Mouse (Mus musculus) midbrain, postnatal 0 days (tissue): ENCODE data around the gene Fermt3. TPM values are rescaled to one million over a fixed set of nuclear protein-coding genes. Genes with fewer than 3 reads are reported as not detected.
"Not testable (repeated sequence)": the region's sequence is repeated elsewhere in the genome, so short reads cannot be mapped to it uniquely, and the experiment has no call there.

ENCODE experiments used
- ATAC-seq: fragments of 200-750 bp; cut with Nextera tagmentation; 2 replicates; pipeline ENCODE4 v1.8.0; 2017; ENCODE audit warnings: moderate number of reproducible peaks, mild to moderate bottlenecking, moderate TSS enrichment, moderate library complexity; ENCODE audit not compliant: low FRiP score
- DNase-seq: peaks from one replicate; pipeline ENCODE4 v3.0.0-alpha.2; 2015; ENCODE audit warnings: low spot score
- H3K27ac ChIP-seq: fragments of 300-500 bp; sonication (generic); 2 replicates; pipeline ENCODE4 v1.5.1; 2014; ENCODE audit warnings: low read depth, mild to moderate bottlenecking, low read length, mixed read lengths
- H3K27me3 ChIP-seq: fragments of 300-500 bp; sonication (generic); 2 replicates; pipeline ENCODE4 v1.6.1; 2014; ENCODE audit warnings: low read length, control low read depth, mixed read lengths; ENCODE audit not compliant: insufficient read depth
- H3K36me3 ChIP-seq: fragments of 300-500 bp; sonication (generic); 2 replicates; pipeline ENCODE4 v1.6.1; 2014; ENCODE audit warnings: low read length, control low read depth, mixed read lengths; ENCODE audit not compliant: insufficient read depth
- H3K4me1 ChIP-seq: fragments of 300-500 bp; sonication (generic); 2 replicates; pipeline ENCODE4 v1.6.1; 2014; ENCODE audit warnings: mild to moderate bottlenecking, control low read depth, antibody characterized with exemption, low read length, mixed read lengths; ENCODE audit not compliant: insufficient read depth
- H3K4me2 ChIP-seq: fragments of 300-500 bp; sonication (generic); 2 replicates; pipeline ENCODE4 v1.6.1; 2014; ENCODE audit warnings: low read depth, mild to moderate bottlenecking, low read length, mixed read lengths; ENCODE audit not compliant: poor library complexity, severe bottlenecking
- H3K4me3 ChIP-seq: fragments of 300-500 bp; sonication (generic); 2 replicates; pipeline ENCODE4 v1.5.1; 2014; ENCODE audit warnings: low read depth, mild to moderate bottlenecking, low read length, moderate library complexity
- H3K9ac ChIP-seq: fragments of 300-500 bp; sonication (generic); replicated peaks from 2 replicates; pipeline ENCODE4 v1.6.1; 2014; ENCODE audit warnings: mild to moderate bottlenecking, low read length, moderate library complexity, mixed read lengths; ENCODE audit not compliant: poor library complexity, severe bottlenecking
- H3K9me3 ChIP-seq: fragments of 300-500 bp; sonication (generic); 2 replicates; pipeline ENCODE4 v1.6.1; 2016; ENCODE audit warnings: low read length, control low read depth
- CTCF ChIP-seq: IDR thresholded peaks from 2 replicates; pipeline ENCODE4 v1.5.1; 2016; ENCODE audit warnings: antibody characterized with exemption, mild to moderate bottlenecking
- WGBS: fragments of 180-500 bp; shearing (Covaris S2); extraction: QIAGEN DNeasy Blood & Tissue Kit; methylation state at CpG from one replicate; pipeline ENCODE4 v1.1.7; 2014; 5-methylcytosine and 5-hydroxymethylcytosine counted together
- polyA plus RNA-seq: library from polyadenylated mRNA; unstranded; fragments of >200 nt; fragmentation: Nextera tagmentation; extraction: Ambion mirVana; gene quantifications from 2 replicates; pipeline ENCODE4 v1.2.1, GENCODE M21; 2015
- total RNA-seq: library from RNA; depleted of rRNA; stranded (reverse); fragments of >200 nt; gene quantifications from 2 replicates; pipeline ENCODE4 v1.2.3, GENCODE M21; 2014

Fermt3 gene
- total and polyA plus RNA-seq, 2 experiments from 2014 or later: 3.4 to 5.6 TPM

DNA sequence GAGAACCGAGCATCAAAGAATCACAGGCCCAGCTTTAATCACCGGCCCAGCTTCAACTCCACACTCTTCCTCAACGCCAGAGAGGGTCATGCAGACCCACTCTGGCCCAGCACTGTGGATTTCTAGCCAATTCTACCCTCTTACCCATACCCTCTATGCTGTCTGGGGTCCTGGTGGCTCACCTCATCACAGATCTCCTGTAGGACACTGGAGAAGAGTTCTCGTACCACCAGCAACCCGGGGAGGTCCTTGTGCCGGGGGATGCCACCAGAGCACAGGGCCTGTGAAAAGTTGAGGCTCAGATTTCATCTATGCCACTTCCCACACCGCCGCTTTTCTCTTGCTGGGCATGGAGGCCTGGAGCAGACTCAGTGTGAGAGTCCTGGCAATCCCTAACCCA lies 24.8 kb downstream of the Fermt3 start:
- H3K9me3 ChIP-seq: no peaks in the 10 kb centered on the region
- WGBS: 86% methylated on average over 8 of the region's 8 CpGs
- peaks cover 7% of the 10 kb centered on the region for H3K36me3 ChIP-seq
- peaks cover 21% of the 10 kb centered on the region; the same call in 1 of the 2 replicates for H3K4me1 ChIP-seq
- H3K4me3 ChIP-seq: no peak overlapping the region
- H3K9ac ChIP-seq: no peak overlapping the region
- ATAC-seq (no peak), DNase-seq (no peak)
- H3K4me2 ChIP-seq: no peak overlapping the region
- H3K27ac ChIP-seq: no peak overlapping the region
- no peaks in the 10 kb centered on the region for H3K27me3 ChIP-seq
- TF ChIP-seq CTCF: no peak

DNA sequence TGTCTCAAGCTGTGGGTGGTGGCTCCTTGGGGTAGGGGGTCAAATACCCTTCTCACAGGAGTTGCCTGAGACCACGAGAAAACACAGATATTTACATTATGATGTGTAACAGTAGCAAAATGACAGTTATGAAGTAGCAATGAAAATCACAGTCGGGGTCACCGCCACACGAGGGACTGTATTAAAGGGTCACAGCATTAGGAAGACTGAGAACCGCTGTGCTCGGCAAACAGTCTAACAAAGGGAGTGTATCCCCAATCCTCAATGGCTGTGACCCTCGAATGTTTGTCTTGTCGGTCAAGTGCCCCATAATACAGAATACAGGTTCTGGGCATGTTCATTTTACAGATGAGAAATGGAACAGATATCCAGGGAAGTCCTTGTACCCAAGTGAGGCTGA lies 25.3 kb downstream of the Fermt3 start:
- Histone ChIP-seq H3K9ac (no peak overlapping the region), H3K27ac (no peak overlapping the region), H3K4me2 (no peak overlapping the region), H3K27me3 (no peaks in the 10 kb centered on the region), H3K9me3 (no peaks in the 10 kb centered on the region), H3K36me3 (peaks cover 2% of the 10 kb centered on the region), H3K4me1 (peaks cover 21% of the 10 kb centered on the region; the same call in 1 of the 2 replicates), H3K4me3 (no peak overlapping the region)
- 87% methylated on average over 8 of the region's 8 CpGs for WGBS
- ATAC-seq: no peak
- no peak for TF ChIP-seq CTCF
- no peak for DNase-seq

DNA sequence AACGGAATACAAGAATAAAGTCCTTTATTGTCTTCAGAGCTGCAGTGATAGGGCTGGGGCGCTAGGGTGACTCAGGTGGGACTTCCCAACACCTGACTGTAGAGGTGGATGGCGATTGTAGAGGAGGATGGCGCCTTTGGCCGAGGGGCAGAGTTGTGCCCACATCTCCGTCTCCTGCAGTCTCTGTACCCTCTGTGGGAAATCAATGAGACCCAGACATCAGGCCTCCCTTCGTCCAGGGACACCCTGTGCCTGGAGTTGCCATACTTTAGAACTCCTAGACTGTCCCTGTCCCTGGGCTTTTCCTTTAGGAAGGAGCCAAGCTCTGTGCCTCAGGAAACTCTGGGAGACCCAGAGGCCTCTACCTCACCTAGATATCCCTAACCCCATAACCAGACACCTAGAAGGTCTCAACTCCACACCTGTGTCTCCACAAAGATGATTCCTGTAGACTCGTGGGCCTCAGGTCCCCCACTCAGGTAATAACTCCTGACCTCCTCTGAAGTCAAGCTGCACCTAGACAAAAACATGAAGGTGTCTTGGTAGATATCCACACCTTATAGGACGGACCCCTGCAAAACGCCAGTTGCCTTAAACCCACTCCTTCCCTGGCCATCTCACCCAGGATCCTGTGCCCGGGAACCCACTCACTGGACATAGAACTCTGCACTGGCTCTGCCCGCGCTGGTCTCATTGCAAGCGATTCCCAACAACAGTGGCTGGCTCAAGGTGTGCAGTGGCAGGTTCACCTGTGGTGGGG lies 26.1 kb downstream of the Fermt3 start:
- 63% methylated on average over 14 of the region's 14 CpGs for WGBS
- peaks cover 21% of the 10 kb centered on the region; the same call in 1 of the 2 replicates for H3K4me1 ChIP-seq
- no peaks in the 10 kb centered on the region for H3K27me3 ChIP-seq
- peak overlapping the region; percentile 12; the same call in 1 of the 2 replicates for H3K27ac ChIP-seq
- ATAC-seq: peak; percentile 4; the same call in 1 of the 2 replicates
- H3K36me3 ChIP-seq: no peaks in the 10 kb centered on the region
- TF ChIP-seq CTCF: no peak; the same call in 1 of the 2 replicates
- H3K9me3 ChIP-seq: no peaks in the 10 kb centered on the region
- H3K4me2 ChIP-seq: peak overlapping the region; percentile 92
- peak overlapping the region; percentile 37; the same call in 1 of the 2 replicates for H3K9ac ChIP-seq
- H3K4me3 ChIP-seq: peak overlapping the region; percentile 44
- no peak for DNase-seq

DNA sequence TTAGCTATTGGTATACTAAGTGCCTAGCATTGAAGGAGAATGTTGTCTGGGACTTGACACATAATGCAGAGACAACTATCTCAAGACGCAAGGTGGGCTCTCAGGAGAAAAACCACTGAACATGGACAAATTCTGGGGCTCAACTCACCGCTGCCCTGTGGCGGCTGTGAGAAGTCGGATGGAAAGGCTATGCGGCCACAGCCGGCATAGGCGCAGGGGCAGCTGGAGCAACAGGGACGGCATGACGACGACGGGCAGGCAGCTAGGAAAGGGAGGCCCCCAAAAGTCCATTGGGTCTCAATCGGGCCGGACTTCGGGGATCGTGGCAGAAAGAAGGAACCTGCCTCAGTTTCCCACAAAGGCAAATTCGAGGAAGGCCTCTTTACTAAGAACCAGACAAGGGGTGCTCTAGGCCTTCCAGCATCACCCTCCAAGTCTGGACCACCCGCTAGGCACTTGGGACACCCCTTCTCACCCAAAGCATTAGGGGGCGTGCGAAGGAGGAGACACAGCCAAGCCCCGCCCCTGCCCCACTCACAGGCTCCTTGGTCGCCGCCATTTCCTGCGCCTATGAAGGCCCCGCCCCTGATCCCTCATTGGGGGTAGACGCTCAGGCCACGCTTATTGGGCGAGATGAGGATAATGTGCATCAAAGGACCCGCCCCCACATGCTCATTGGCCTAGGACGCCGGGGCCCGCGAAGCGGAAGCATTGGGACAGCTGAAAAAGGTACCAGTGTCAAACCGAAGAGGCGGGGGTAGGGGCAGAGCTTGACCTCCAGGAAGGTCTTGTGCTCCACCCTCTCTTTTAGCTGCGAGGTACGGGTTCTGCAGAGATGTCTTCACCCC lies 27.0 kb downstream of the Fermt3 start, which contains the start of gene Dnajc4:
TSS of gene Dnajc4 (minus strand) at position 562 of the 848 bp plus-strand sequence.
- peak; percentile 44; the same call in 1 of the 2 replicates for TF ChIP-seq CTCF
- peak; percentile 98 for DNase-seq
- Histone ChIP-seq H3K4me1 (peaks cover 25% of the 10 kb centered on the region), H3K9ac (peak within 1 kb of the TSS; percentile 66), H3K4me3 (peak within 1 kb of the TSS; percentile 44), H3K4me2 (peak within 1 kb of the TSS; percentile 92), H3K36me3 (no peaks in the 10 kb centered on the region), H3K9me3 (no peaks in the 10 kb centered on the region), H3K27ac (peak within 1 kb of the TSS; percentile 51), H3K27me3 (no peaks in the 10 kb centered on the region)
- WGBS: 2% methylated on average over 37 of the region's 37 CpGs
- ATAC-seq: peak; percentile 93

DNA sequence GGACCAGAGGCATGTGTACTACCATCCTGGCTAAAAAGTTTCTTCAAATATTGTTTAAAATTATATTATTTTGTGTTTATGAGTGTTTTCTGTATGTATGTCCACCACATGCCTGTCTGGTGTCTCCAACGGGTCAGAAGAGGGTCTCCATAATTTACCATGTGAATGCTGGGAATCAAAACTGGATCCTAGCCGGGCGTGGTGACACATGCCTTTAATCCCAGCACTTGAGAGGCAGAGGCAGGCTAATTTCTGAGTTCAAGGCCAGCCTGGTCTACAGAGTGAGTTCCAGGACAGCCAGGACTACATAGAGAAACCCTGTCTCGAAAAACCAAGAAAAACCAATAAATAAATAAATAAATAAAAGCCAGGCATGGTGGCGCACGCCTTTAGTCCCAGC lies 28.1 kb downstream of the Fermt3 start:
- H3K4me1 ChIP-seq: peaks cover 24% of the 10 kb centered on the region
- not testable (repeated sequence) for H3K36me3 ChIP-seq, H3K9ac ChIP-seq, H3K9me3 ChIP-seq, H3K27ac ChIP-seq, ATAC-seq, H3K27me3 ChIP-seq, DNase-seq, H3K4me3 ChIP-seq, H3K4me2 ChIP-seq
- WGBS: 95% methylated on average over 6 of the region's 6 CpGs

DNA sequence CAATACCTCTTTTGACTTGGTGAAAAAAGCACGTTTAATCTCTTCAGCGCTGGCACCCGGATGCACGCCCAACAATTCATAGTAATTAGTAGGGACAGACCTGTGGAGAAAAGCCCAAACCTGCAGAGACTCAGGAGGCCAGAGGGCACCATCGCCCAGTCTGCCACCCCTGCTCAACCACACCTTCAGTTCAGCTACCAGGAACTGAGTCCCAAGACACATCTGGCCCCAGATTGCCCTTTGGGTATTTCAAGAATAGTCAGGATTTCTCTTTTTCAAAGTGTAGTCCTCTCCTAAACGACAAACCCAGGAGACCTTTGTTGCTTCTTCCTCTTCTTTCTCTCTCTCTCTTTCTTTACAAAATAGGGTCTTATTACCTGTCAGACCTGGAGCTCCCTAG lies 28.6 kb downstream of the Fermt3 start:
- ATAC-seq (no peak), DNase-seq (no peak)
- H3K9ac ChIP-seq: no peak overlapping the region
- H3K36me3 ChIP-seq: no peaks in the 10 kb centered on the region
- no peaks in the 10 kb centered on the region for H3K9me3 ChIP-seq
- H3K27me3 ChIP-seq: no peaks in the 10 kb centered on the region
- TF ChIP-seq CTCF: no peak
- H3K4me3 ChIP-seq: no peak overlapping the region
- no peak overlapping the region for H3K27ac ChIP-seq
- H3K4me2 ChIP-seq: no peak overlapping the region
- 88% methylated on average over 6 of the region's 6 CpGs for WGBS
- peaks cover 26% of the 10 kb centered on the region for H3K4me1 ChIP-seq
